Mouse (Mus musculus): Measurements from ENCODE around the gene Cgn.

Gene Cgn

DNA sequence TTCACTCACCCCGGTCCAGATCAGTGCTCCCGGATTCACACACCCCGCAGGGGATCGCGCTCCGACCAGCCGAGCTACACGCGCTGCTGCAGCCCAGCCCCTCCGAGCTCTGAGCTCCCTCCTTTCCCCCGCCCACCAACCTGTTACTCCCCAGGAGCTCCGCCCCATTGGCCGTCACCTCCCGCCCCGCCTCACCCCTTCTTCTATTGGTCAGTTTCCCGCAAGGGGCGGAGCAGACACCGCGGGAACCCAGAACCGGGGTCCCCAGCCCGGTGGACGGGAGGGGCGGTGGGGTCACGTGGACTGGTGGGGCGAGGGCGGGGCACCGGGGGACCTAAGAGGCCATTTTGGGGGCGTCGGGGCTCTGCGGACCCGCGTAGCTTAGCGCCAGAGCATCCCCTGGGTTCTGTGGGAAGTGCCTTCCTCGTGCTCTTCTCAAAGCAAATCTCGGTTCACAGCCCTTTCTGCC is at the start of gene Cgn:
TSS of gene Cgn (minus strand) at position 126 of the 469 bp plus-strand sequence.
- DNase-seq (ENCODE audit: low read depth) = no peak

GRCm38 (mm10) chr3:94835396-94835795 is 49.1 kb upstream of the Cgn start:
- DNase-seq (ENCODE audit: low read depth) = no peak

- DNase-seq (ENCODE audit: low read depth) = no peak
Observed at GRCm38 (mm10) chr3:94833358-94833757, 47.1 kb upstream of the Cgn start.

GRCm38 (mm10) chr3:94832701-94833100 is 46.4 kb upstream of the Cgn start:
- no peak for DNase-seq (ENCODE audit: low read depth)

DNA sequence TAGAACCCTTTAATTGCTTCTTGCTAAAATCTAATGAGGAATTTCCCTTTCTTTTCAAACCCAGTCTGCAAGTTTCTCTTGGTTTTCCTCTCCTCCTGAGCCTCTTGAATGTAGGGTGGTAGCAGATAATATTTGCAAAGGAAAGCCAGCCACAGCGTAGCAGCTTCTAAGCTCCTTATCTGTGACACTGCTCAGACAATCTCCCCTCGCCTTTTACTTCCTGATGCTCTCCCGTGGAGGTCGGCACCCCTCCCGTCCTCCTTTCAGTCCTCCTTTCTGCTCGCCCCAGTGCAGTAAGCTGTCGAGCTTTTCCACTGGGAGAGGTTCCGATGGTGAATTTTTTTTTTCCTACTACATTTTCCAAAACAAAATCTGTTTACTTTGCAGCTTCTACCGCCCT is 45.8 kb upstream of the Cgn start:
- no peak for DNase-seq (ENCODE audit: low read depth)

- DNase-seq (ENCODE audit: low read depth) = no peak
Observed at GRCm38 (mm10) chr3:94824110-94824509, 37.8 kb upstream of the Cgn start.

DNA sequence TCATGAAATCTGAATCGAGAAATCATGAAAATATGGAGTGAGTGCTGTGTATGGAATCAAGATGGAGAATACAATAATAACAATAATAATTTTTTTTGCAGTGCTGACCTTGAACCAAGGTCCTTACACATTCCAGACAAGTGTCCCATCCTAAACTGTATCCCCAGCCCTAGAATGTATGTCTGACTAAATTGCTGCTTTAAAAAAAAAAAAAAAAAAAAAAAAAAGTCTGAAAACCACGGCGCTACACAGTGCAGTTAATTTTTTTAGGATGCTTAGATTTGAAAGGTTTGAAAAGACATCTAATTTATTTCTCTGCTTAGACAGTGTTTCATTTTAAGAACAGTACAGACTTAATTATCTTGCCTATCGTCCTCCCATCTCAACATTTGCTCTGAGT is 35.8 kb upstream of the Cgn start:
- no peak for DNase-seq (ENCODE audit: low read depth)

DNA sequence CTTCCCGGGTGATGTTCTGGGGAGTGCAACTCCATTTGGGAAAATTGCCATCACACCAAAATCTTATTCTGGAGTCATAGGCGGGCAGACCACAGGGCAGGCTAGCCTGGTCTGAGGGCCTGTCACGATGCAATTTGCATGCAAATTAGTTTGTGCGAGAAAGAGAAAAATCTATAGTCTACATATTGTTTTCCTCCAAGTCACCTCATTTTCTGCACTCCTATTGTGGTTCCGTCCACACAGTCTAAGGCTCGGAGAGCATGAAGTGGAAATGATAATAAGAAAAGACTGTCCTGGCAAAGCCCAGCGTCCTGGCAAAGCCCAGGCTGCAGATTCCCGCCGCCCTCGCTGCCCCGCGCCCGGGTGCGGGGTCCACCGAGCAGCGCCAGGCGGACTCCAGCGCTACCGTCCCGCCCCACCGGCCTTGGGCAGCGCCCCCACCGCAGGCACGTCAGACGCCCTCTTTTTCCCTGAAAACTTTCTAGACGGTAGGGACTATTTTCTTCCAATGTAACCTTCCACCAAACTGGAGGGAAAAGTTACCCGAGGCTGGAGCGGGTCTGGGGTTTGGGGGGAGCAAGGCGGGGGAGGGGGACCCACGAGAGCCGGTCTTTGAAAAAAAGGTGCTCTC is 34.8 kb upstream of the Cgn start:
- no peak for DNase-seq (ENCODE audit: low read depth)

GRCm38 (mm10) chr3:94819452-94820425 is 33.4 kb upstream of the Cgn start:
- no peak for DNase-seq (ENCODE audit: low read depth)

DNA sequence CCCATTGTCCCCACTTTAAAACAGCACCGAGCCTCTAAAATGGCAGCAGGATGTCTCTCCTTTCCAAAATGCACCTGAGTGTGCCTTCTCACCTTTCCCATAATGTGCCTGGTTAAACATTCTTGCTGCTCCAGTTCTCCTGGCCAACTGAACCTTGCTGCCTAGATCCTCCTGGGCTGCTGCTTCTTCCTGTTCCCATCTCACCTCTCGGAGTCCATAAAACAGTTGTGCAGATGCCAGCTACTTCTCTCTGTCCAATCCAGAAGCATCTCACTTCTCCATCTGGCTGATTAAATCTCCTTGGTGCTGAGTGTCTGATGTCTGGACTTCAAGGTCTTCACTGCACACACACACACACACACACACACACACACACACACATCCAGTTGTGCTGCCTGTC is 31.4 kb upstream of the Cgn start:
- no peak for DNase-seq (ENCODE audit: low read depth)

GRCm38 (mm10) chr3:94815603-94816002 is 29.3 kb upstream of the Cgn start:
- no peak for DNase-seq (ENCODE audit: low read depth)

- no peak for DNase-seq (ENCODE audit: low read depth)
Observed at GRCm38 (mm10) chr3:94814663-94815062, 28.4 kb upstream of the Cgn start.

DNA sequence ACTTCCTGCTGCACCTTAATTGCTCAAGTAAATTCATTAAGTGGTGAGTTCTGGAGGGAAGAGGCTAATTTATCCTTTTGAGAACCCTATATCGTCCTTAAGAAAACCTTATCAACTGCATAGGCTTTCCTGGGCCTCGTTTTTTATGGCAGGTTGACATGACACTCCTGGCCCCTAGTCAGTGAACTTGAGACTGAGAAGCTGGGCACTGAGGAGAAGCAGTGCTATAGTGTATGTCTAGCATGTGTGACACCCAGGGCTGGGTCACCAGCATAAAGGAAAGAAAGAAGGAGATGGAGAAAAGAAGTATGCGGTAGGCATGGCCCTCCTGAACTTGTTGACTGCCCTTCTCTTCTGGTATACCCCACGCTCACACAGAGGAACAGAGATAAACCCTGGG is 27.8 kb upstream of the Cgn start:
- DNase-seq (ENCODE audit: low read depth) = no peak

DNA sequence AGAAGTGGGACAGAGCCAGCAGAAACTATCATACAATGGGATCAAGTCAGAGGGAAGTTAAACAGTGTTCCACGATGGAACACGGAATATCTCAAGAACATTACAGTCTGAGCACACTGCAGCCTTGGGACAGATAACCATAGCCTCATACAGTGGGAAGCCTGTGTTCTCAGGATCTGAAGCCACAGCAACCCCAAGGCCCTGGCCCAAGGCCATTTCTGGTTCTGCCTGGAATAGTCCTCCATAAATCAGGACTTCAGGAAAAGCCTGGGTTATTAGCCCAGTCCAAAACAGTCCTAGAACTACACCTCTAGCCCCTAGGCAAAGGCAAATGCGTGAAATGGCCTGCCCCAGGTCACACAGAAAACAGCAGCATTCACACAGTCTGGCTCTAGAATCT is 27.4 kb upstream of the Cgn start:
- no peak for DNase-seq (ENCODE audit: low read depth)

DNA sequence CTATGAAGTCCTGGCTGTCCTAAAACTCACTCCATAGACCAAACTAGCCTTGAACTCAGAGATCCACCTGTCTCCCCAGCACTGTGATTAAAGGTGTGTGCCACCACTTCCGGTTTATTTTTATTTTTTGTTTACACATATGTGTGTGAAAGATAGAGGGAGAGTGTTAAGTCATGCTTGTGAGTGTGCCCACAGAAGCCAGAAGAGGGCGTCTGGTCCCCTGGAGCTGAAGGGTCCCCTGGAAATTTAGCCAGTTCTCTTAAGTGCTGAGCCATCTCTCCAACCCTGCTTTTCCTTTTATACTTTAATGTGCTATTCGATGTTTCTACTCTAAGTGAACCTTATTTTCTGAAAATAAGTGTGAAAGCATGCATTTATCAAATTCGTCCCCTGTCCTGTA is 25.3 kb upstream of the Cgn start:
- no peak for DNase-seq (ENCODE audit: low read depth)

DNA sequence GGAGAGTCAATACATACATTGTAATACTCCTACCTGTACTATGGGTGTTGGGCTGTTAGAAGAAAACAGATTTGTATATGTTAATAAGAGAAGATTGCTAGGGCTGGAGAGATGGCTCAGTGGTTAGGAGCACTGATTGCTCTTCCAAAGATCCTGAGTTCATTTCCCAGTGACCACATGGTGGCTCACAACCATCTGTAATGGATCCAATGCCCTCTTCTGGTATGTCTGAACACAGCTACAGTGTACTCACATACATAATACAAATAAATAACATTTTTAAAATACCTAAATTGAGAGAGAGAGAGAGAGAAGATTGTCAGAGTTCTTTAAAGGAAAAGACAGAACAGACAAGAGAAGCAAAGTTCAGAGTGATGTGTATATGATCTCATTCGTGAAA is 22.0 kb upstream of the Cgn start:
- no peak for DNase-seq (ENCODE audit: low read depth)

GRCm38 (mm10) chr3:94804976-94805375 is 18.7 kb upstream of the Cgn start:
- DNase-seq (ENCODE audit: low read depth) = no peak

- peak; percentile 80 for DNase-seq (ENCODE audit: low read depth)
Observed at GRCm38 (mm10) chr3:94804146-94804545, 17.9 kb upstream of the Cgn start.

GRCm38 (mm10) chr3:94796181-94796580 is 9.9 kb upstream of the Cgn start:
- DNase-seq (ENCODE audit: low read depth) = no peak

DNA sequence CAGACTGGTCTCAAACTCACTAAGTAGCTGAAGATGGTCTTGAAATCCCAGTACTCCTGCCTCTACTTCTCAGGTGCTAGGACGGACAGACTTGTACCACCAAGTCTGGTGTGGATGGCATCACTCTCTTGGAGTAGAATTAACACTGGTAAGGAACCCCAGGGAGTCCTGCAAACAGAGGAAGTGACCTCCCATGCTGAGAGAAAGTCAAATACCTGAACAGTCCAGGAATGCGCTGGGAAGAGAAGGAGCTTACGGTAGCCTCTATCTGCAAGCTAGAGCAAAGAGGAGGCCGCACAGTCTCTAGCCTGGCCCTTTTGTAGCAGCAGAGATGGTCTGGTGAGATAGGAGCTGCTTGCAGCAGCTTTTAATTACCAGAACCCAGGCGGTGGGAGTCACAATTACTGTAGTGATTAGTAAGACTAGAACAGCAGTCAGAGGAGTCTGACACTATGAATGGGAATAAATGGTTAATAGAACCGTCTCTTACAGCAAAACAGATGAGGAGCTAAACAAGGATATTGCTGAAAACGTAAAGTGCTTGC is 9.4 kb upstream of the Cgn start:
- no peak for DNase-seq (ENCODE audit: low read depth)

GRCm38 (mm10) chr3:94794359-94794758 is 8.1 kb upstream of the Cgn start:
- DNase-seq (ENCODE audit: low read depth) = no peak

DNA sequence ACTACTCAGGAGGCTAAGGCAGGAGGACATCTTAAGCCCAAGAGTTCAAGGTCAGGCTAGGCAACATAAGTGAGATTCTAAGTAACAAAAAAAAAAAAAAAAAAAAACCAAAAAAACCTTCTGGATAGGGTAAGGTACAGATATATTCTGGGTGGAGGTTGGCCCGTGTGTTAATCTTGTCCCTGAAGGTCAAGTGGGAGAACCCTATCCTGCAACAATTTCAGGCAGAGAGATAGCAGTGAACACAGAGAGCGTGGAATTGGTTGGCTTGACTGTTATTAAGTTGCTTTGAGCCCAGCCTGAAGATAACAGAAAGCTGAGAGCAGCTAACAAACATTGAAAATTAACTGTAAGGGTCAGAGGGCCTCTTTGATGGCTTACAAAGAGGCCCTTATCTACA is 7.4 kb upstream of the Cgn start:
- no peak for DNase-seq (ENCODE audit: low read depth)

GRCm38 (mm10) chr3:94792258-94792657 is 6.0 kb upstream of the Cgn start:
- no peak for DNase-seq (ENCODE audit: low read depth)

Data from fibroblast of lung, adult 2 months (primary cell).